Mouse (Mus musculus): ENCODE results near the gene Ddx52. TPM values are rescaled to one million over a fixed set of nuclear protein-coding genes. Genes with fewer than 3 reads are reported as not detected.

Gene Ddx52
- polyA plus RNA-seq, 1 experiment from 2014 or later = 60.5 TPM

- Histone ChIP-seq H3K4me2 (ENCODE audit: low read depth, low read length) (no peak overlapping the region), H3K9me3 (replicated peaks; ENCODE audit: control insufficient read depth, low read length) (no peaks in the 10 kb centered on the region), H3K4me1 (ENCODE audit: control insufficient read depth, insufficient read depth, low read length) (no peaks in the 10 kb centered on the region), H3K9ac (replicated peaks; ENCODE audit: low read length) (no peak overlapping the region), H3K4me3 (ENCODE audit: low read depth, low read length) (no peak overlapping the region), H3K27ac (replicated peaks; ENCODE audit: low read depth, low read length) (no peak overlapping the region), H3K36me3 (replicated peaks; ENCODE audit: control insufficient read depth, insufficient read depth, low read depth, low read length) (no peaks in the 10 kb centered on the region; the same call in 1 of the 2 replicates), H3K27me3 (ENCODE audit: control insufficient read depth, insufficient read depth, low read length) (no peaks in the 10 kb centered on the region)
- no peak for DNase-seq (ENCODE audit: low spot score)
- ATAC-seq (replicated peaks; ENCODE audit: insufficient number of reproducible peaks, low FRiP score, low TSS enrichment, low read depth) = no peak
- 81% methylated on average over 2 of the region's 2 CpGs for WGBS
Measured at GRCm38 (mm10) chr11:83995535-83995950, 53.7 kb downstream of the Ddx52 start.

DNA sequence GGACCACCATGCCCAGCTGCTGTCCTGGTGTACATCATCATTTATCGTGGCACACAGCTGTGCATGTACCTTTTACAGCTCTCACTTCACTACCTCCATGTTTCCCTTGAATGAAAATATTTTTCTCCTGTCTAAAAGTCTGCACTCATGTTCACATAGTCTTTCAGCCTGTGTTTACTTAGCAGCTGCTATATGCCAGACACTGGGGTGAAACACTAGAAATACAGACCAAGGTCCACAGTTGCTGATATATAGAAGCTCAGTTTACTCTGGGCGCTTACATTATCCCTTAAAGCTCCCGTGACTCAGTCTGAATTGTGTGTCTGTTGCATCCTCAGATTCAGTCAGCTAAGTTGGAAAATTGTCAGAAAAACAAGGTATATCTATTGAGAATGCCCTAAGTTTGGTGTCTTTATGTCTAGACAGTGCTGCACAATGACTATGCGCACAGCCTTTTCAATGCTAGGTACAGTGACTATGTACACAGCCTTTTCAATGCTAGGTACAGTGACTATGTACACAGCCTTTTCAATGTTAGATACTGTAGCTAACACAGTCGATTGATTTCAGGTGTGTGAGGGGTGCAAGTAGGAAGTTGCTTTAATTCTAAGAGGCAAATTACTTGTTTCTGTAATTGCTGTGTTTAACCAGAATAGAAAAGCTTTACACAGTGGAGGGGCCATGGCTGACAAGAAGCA lies 55.5 kb downstream of the Ddx52 start:
- Histone ChIP-seq H3K9me3 (replicated peaks; ENCODE audit: control insufficient read depth, low read length) (no peaks in the 10 kb centered on the region), H3K4me1 (ENCODE audit: control insufficient read depth, insufficient read depth, low read length) (no peaks in the 10 kb centered on the region), H3K36me3 (replicated peaks; ENCODE audit: control insufficient read depth, insufficient read depth, low read depth, low read length) (no peaks in the 10 kb centered on the region; the same call in 1 of the 2 replicates), H3K4me3 (ENCODE audit: low read depth, low read length) (no peak overlapping the region), H3K27me3 (ENCODE audit: control insufficient read depth, insufficient read depth, low read length) (no peaks in the 10 kb centered on the region), H3K27ac (replicated peaks; ENCODE audit: low read depth, low read length) (no peak overlapping the region), H3K4me2 (ENCODE audit: low read depth, low read length) (no peak overlapping the region), H3K9ac (replicated peaks; ENCODE audit: low read length) (no peak overlapping the region)
- 94% methylated on average over 5 of the region's 5 CpGs for WGBS
- ATAC-seq (replicated peaks; ENCODE audit: insufficient number of reproducible peaks, low FRiP score, low TSS enrichment, low read depth) (no peak), DNase-seq (ENCODE audit: low spot score) (no peak)

DNA sequence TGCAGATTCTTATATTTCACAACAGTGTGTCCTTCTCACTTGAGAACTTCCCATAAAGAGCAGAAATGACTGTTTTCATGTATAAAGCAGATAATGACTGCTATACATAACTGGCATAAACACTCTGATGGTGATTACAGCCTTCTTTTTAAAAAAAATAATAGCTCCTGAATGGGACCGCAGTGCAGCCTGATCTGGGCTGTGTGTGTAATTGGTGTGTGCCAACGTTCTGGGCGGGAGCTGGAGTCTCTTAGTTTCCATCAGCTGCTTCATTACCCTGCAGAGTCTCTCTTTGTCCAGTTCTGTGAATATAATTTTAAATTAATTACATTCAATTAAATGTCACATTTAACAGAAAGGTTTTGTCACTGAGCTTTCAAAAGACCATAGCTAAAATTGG lies 57.1 kb downstream of the Ddx52 start:
- no peak for DNase-seq (ENCODE audit: low spot score)
- WGBS = 91% methylated on average over 3 of the region's 3 CpGs
- peaks cover under 1% of the 10 kb centered on the region for H3K36me3 ChIP-seq (replicated peaks; ENCODE audit: control insufficient read depth, insufficient read depth, low read depth, low read length)

DNA sequence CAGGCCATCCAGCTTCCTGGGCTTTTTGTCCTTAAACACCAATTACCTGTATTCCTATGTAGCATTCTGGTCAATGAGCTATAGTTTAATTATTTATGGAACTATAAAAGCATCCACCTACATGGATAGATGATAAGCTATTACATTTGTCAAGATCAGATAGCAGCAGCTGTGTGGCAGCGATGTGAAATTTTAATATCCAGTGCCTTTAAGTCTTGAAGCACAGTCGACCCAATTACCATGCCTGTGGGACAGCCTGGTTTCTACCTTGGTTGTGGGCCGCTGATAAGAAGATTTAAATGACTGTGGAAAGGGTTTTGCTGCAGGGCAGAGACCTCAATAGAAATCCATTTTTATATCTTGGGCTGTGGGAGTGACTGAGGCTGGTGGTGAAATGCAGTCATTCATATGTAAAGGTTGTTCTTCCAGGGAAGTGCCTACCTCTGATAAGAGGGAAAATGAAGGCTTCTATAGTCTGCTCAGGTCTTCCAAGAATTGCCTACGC lies 57.6 kb downstream of the Ddx52 start:
- Histone ChIP-seq H3K4me1 (ENCODE audit: control insufficient read depth, insufficient read depth, low read length) (no peaks in the 10 kb centered on the region), H3K27me3 (ENCODE audit: control insufficient read depth, insufficient read depth, low read length) (no peaks in the 10 kb centered on the region), H3K9ac (replicated peaks; ENCODE audit: low read length) (no peak overlapping the region), H3K27ac (replicated peaks; ENCODE audit: low read depth, low read length) (no peak overlapping the region), H3K9me3 (replicated peaks; ENCODE audit: control insufficient read depth, low read length) (no peaks in the 10 kb centered on the region), H3K36me3 (replicated peaks; ENCODE audit: control insufficient read depth, insufficient read depth, low read depth, low read length) (peaks cover 2% of the 10 kb centered on the region), H3K4me2 (ENCODE audit: low read depth, low read length) (no peak overlapping the region), H3K4me3 (ENCODE audit: low read depth, low read length) (no peak overlapping the region)
- DNase-seq (ENCODE audit: low spot score) (no peak), ATAC-seq (replicated peaks; ENCODE audit: insufficient number of reproducible peaks, low FRiP score, low TSS enrichment, low read depth) (no peak)
- 89% methylated on average over 4 of the region's 4 CpGs for WGBS

More for the DNA sequence above, 57.1 kb downstream of the Ddx52 start:
- no peak for ATAC-seq (replicated peaks; ENCODE audit: insufficient number of reproducible peaks, low FRiP score, low TSS enrichment, low read depth)
- H3K4me3 ChIP-seq (ENCODE audit: low read depth, low read length) = no peak overlapping the region
- H3K4me1 ChIP-seq (ENCODE audit: control insufficient read depth, insufficient read depth, low read length) = no peaks in the 10 kb centered on the region
- no peak overlapping the region for H3K4me2 ChIP-seq (ENCODE audit: low read depth, low read length)
- no peaks in the 10 kb centered on the region for H3K27me3 ChIP-seq (ENCODE audit: control insufficient read depth, insufficient read depth, low read length)
- H3K9ac ChIP-seq (replicated peaks; ENCODE audit: low read length) = no peak overlapping the region
- H3K9me3 ChIP-seq (replicated peaks; ENCODE audit: control insufficient read depth, low read length) = no peaks in the 10 kb centered on the region
- H3K27ac ChIP-seq (replicated peaks; ENCODE audit: low read depth, low read length) = no peak overlapping the region

GRCm38 (mm10) chr11:84001257-84001656 lies 59.4 kb downstream of the Ddx52 start:
- DNase-seq (ENCODE audit: low spot score) (no peak), ATAC-seq (replicated peaks; ENCODE audit: insufficient number of reproducible peaks, low FRiP score, low TSS enrichment, low read depth) (no peak)
- H3K9ac ChIP-seq (replicated peaks; ENCODE audit: low read length) = no peak overlapping the region
- 76% methylated on average over 3 of the region's 3 CpGs for WGBS
- H3K27ac ChIP-seq (replicated peaks; ENCODE audit: low read depth, low read length) = no peak overlapping the region
- H3K36me3 ChIP-seq (replicated peaks; ENCODE audit: control insufficient read depth, insufficient read depth, low read depth, low read length) = peaks cover 2% of the 10 kb centered on the region
- H3K4me2 ChIP-seq (ENCODE audit: low read depth, low read length) = no peak overlapping the region
- no peaks in the 10 kb centered on the region for H3K4me1 ChIP-seq (ENCODE audit: control insufficient read depth, insufficient read depth, low read length)
- H3K9me3 ChIP-seq (replicated peaks; ENCODE audit: control insufficient read depth, low read length) = no peaks in the 10 kb centered on the region
- H3K27me3 ChIP-seq (ENCODE audit: control insufficient read depth, insufficient read depth, low read length) = no peaks in the 10 kb centered on the region
- H3K4me3 ChIP-seq (ENCODE audit: low read depth, low read length) = no peak overlapping the region

DNA sequence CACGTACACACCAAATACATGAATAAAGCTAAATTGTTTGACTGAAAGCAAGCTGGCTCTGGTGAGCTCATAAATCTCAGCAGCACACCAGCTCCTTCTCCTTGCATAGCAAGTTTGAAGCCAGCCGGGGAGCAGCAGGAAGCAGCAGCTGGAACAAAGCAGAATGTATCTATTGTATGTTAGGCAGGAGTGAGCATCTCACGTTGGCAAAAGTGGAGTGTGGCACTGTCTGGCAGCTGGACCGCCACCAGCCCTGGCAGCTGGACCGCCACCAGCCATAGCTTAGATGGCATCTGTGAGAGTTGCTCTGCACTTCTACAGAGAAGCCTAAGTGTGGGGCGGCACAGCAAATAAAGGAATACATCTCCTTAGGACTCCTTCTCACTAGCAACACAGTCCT lies 62.1 kb downstream of the Ddx52 start:
- Histone ChIP-seq H3K36me3 (replicated peaks; ENCODE audit: control insufficient read depth, insufficient read depth, low read depth, low read length) (peaks cover 2% of the 10 kb centered on the region), H3K4me1 (ENCODE audit: control insufficient read depth, insufficient read depth, low read length) (no peaks in the 10 kb centered on the region), H3K27ac (replicated peaks; ENCODE audit: low read depth, low read length) (no peak overlapping the region), H3K4me2 (ENCODE audit: low read depth, low read length) (no peak overlapping the region), H3K9me3 (replicated peaks; ENCODE audit: control insufficient read depth, low read length) (no peaks in the 10 kb centered on the region), H3K9ac (replicated peaks; ENCODE audit: low read length) (no peak overlapping the region), H3K27me3 (ENCODE audit: control insufficient read depth, insufficient read depth, low read length) (no peaks in the 10 kb centered on the region), H3K4me3 (ENCODE audit: low read depth, low read length) (no peak overlapping the region)
- 80% methylated on average over 6 of the region's 6 CpGs for WGBS
- ATAC-seq (replicated peaks; ENCODE audit: insufficient number of reproducible peaks, low FRiP score, low TSS enrichment, low read depth) = no peak
- DNase-seq (ENCODE audit: low spot score) = no peak

GRCm38 (mm10) chr11:84009001-84009400 lies 67.1 kb downstream of the Ddx52 start:
- DNase-seq (ENCODE audit: low spot score) = no peak
- Histone ChIP-seq H3K4me3 (ENCODE audit: low read depth, low read length) (no peak overlapping the region), H3K36me3 (replicated peaks; ENCODE audit: control insufficient read depth, insufficient read depth, low read depth, low read length) (peaks cover 1% of the 10 kb centered on the region), H3K4me1 (ENCODE audit: control insufficient read depth, insufficient read depth, low read length) (no peaks in the 10 kb centered on the region), H3K9me3 (replicated peaks; ENCODE audit: control insufficient read depth, low read length) (no peaks in the 10 kb centered on the region), H3K4me2 (ENCODE audit: low read depth, low read length) (no peak overlapping the region), H3K9ac (replicated peaks; ENCODE audit: low read length) (no peak overlapping the region), H3K27me3 (ENCODE audit: control insufficient read depth, insufficient read depth, low read length) (no peaks in the 10 kb centered on the region), H3K27ac (replicated peaks; ENCODE audit: low read depth, low read length) (no peak overlapping the region)
- no peak for ATAC-seq (replicated peaks; ENCODE audit: insufficient number of reproducible peaks, low FRiP score, low TSS enrichment, low read depth)
- WGBS = 85% methylated on average over 9 of the region's 9 CpGs

DNA sequence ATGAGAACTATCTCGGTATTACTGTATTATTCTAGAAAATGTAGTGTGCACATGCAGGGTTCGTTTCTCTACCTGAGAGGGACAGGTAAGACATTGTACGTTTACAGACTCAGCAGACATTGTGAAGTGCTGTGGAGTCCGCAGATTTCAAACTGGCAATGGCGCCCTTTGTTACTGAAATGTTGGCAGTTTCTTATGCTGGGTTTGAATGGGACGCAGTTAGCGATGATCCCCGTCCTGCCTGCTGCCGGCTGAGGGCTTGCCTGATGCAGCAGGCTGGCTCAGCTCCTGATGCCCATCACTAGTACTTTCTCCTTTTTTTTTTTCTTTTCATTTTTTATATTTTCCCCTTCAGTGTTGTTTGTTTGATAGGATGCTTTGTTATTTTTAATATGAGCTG lies 68.5 kb downstream of the Ddx52 start:
- H3K27me3 ChIP-seq (ENCODE audit: control insufficient read depth, insufficient read depth, low read length) = no peaks in the 10 kb centered on the region
- H3K9ac ChIP-seq (replicated peaks; ENCODE audit: low read length) = no peak overlapping the region
- DNase-seq (ENCODE audit: low spot score) (no peak), ATAC-seq (replicated peaks; ENCODE audit: insufficient number of reproducible peaks, low FRiP score, low TSS enrichment, low read depth) (no peak)
- H3K36me3 ChIP-seq (replicated peaks; ENCODE audit: control insufficient read depth, insufficient read depth, low read depth, low read length) = no peaks in the 10 kb centered on the region; the same call in 1 of the 2 replicates
- no peak overlapping the region for H3K4me2 ChIP-seq (ENCODE audit: low read depth, low read length)
- no peak overlapping the region for H3K27ac ChIP-seq (replicated peaks; ENCODE audit: low read depth, low read length)
- WGBS = 73% methylated on average over 9 of the region's 9 CpGs
- no peaks in the 10 kb centered on the region for H3K9me3 ChIP-seq (replicated peaks; ENCODE audit: control insufficient read depth, low read length)
- no peak overlapping the region for H3K4me3 ChIP-seq (ENCODE audit: low read depth, low read length)
- no peaks in the 10 kb centered on the region for H3K4me1 ChIP-seq (ENCODE audit: control insufficient read depth, insufficient read depth, low read length)

Data from embryonic facial prominence, embryonic 11.5 days (tissue).